Mouse (Mus musculus): ENCODE results near the gene 2210010C04Rik. TPM values are rescaled to one million over a fixed set of nuclear protein-coding genes. Genes with fewer than 3 reads are reported as not detected.

2210010C04Rik gene
- total and polyA plus RNA-seq, 3 experiments, result not detected

DNA sequence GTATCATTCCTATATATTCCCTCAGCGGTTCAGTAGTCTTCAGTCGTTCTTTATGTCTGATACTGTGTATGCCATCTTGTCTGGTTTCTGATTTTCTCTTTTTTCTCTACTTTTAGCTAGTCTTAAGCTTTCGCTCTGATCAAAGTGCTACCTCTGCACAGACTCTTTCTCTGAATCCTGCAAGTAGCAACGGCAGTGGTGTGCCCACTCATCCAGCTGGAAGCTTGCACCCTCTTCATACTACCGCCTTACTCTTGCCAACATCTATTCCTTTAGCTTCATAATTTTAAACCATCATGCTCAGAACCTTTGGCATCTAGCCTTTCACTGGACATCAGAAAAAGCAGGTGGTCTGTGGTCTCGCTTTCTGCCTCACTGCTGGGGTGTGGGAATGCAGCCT, 28.0 kb upstream of the 2210010C04Rik start:
- no peak for TF ChIP-seq NELFE (IDR thresholded peaks at IDR 0.05; ENCODE audit: low read depth, low read length)
- TF ChIP-seq BHLHE40 (IDR thresholded peaks at IDR 0.05; ENCODE audit: borderline replicate concordance, low read depth, low read length), result no peak
- TF ChIP-seq E2F4 (IDR thresholded peaks at IDR 0.05; ENCODE audit: borderline replicate concordance, low read depth, low read length), result no peak
- TF ChIP-seq RAD21 (IDR thresholded peaks at IDR 0.05; ENCODE audit: low read depth, low read length), result no peak
- no peak for TF ChIP-seq EP300 (IDR thresholded peaks at IDR 0.05; ENCODE audit: low read depth in 1 of 2, low read length in 2 of 2)
- no peak for TF ChIP-seq ELF1 (IDR thresholded peaks at IDR 0.05; ENCODE audit: low read depth, low read length)
- TF ChIP-seq KAT2A (conservative IDR thresholded peaks at IDR 0.05; ENCODE audit: low read depth, low read length), result no peak
- TF ChIP-seq MAFK (IDR thresholded peaks at IDR 0.05; ENCODE audit: borderline replicate concordance, low read depth, low read length), result no peak
- TF ChIP-seq JUND (IDR thresholded peaks at IDR 0.05; ENCODE audit: low read depth, low read length), result no peak
- no peak for TF ChIP-seq TCF12 (IDR thresholded peaks at IDR 0.05; ENCODE audit: low read depth, low read length)
- TF ChIP-seq RCOR1 (IDR thresholded peaks at IDR 0.05; ENCODE audit: low read depth, low read length), result no peak
- no peak for TF ChIP-seq POLR2A (IDR thresholded peaks at IDR 0.05; ENCODE audit: control insufficient read depth in 1 of 2, insufficient read depth in 1 of 2, low read depth in 1 of 2, low read length in 2 of 2, poor library complexity in 1 of 2)
- TF ChIP-seq TAL1 (IDR thresholded peaks at IDR 0.05; ENCODE audit: low read length), result no peak
- H3K27ac ChIP-seq (ENCODE audit: control insufficient read depth, low read depth, low read length), result no peak overlapping the region
- no peak overlapping the region for H3K4me3 ChIP-seq (ENCODE audit: control insufficient read depth in 1 of 2, insufficient read depth in 1 of 2, low read depth in 2 of 2, low read length in 2 of 2)
- no peaks in the 10 kb centered on the region for H3K27me3 ChIP-seq (ENCODE audit: control insufficient read depth in 1 of 2, insufficient read depth in 2 of 2, low read length in 2 of 2)
- no peaks in the 10 kb centered on the region for H3K79me2 ChIP-seq (ENCODE audit: control insufficient read depth, insufficient read depth, low read length, poor library complexity)
- no peak for DNase-seq (ENCODE audit: low read depth, low spot score)
- H3K9me3 ChIP-seq (replicated peaks; ENCODE audit: insufficient read depth, low read length), result no peaks in the 10 kb centered on the region
- no peak overlapping the region for H3K9ac ChIP-seq (ENCODE audit: control insufficient read depth, low read depth, low read length, poor library complexity, severe bottlenecking)
- H3K4me1 ChIP-seq (ENCODE audit: control insufficient read depth in 1 of 2, insufficient read depth in 2 of 2, low read length in 2 of 2), result no peaks in the 10 kb centered on the region
- no peaks in the 10 kb centered on the region for H3K36me3 ChIP-seq (ENCODE audit: control insufficient read depth in 1 of 2, insufficient read depth in 2 of 2, low read length in 2 of 2)

DNA sequence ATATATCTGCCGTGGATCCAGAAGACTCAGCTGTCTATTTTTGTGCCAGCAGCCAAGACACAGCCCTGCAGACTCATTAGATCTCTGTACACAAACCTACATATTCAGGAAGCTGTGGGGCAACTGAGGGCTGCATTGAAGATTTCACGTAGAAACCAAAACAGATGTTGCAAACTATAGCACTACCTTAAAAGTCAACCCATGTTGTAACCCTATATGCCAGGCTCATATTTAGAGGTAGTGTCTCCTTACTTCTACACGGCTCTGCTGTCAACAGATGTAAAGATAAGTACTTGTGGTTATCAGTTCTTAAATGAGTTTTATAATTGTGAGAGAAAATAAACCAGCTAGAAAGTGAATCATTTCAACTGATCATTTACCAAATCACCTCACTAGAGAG, 27.4 kb upstream of the 2210010C04Rik start:
- DNase-seq (ENCODE audit: low read depth, low spot score), result no peak
- Histone ChIP-seq H3K4me1 (ENCODE audit: control insufficient read depth in 1 of 2, insufficient read depth in 2 of 2, low read length in 2 of 2) (no peaks in the 10 kb centered on the region), H3K79me2 (ENCODE audit: control insufficient read depth, insufficient read depth, low read length, poor library complexity) (no peaks in the 10 kb centered on the region), H3K27ac (ENCODE audit: control insufficient read depth, low read depth, low read length) (no peak overlapping the region), H3K9me3 (replicated peaks; ENCODE audit: insufficient read depth, low read length) (no peaks in the 10 kb centered on the region), H3K4me3 (ENCODE audit: control insufficient read depth in 1 of 2, insufficient read depth in 1 of 2, low read depth in 2 of 2, low read length in 2 of 2) (no peak overlapping the region), H3K27me3 (ENCODE audit: control insufficient read depth in 1 of 2, insufficient read depth in 2 of 2, low read length in 2 of 2) (no peaks in the 10 kb centered on the region), H3K9ac (ENCODE audit: control insufficient read depth, low read depth, low read length, poor library complexity, severe bottlenecking) (no peak overlapping the region), H3K36me3 (ENCODE audit: control insufficient read depth in 1 of 2, insufficient read depth in 2 of 2, low read length in 2 of 2) (no peaks in the 10 kb centered on the region)
- no peak for TF ChIP-seq MYC (IDR thresholded peaks at IDR 0.05; ENCODE audit: low read depth, low read length)
- no peak for TF ChIP-seq ZC3H11A (IDR thresholded peaks at IDR 0.05; ENCODE audit: low read depth, low read length)
- TF ChIP-seq MEF2A (IDR thresholded peaks at IDR 0.05; ENCODE audit: extremely low read depth, insufficient replicate concordance, low read depth, low read length, poor library complexity, severe bottlenecking), result no peak
- TF ChIP-seq JUND (IDR thresholded peaks at IDR 0.05; ENCODE audit: low read depth, low read length), result no peak
- no peak for TF ChIP-seq POLR2AphosphoS2 (IDR thresholded peaks at IDR 0.05; ENCODE audit: low read length)
- no peak for TF ChIP-seq CTCF (IDR thresholded peaks at IDR 0.05 in 2 of 3, conservative IDR thresholded peaks at IDR 0.05 in 1 of 3; ENCODE audit: control insufficient read depth in 1 of 3, insufficient read depth in 1 of 3, low read depth in 2 of 3, low read length in 3 of 3, poor library complexity in 1 of 3, severe bottlenecking in 1 of 3)
- no peak for TF ChIP-seq SMC3 (IDR thresholded peaks at IDR 0.05; ENCODE audit: low read depth, low read length)
- TF ChIP-seq MXI1 (IDR thresholded peaks at IDR 0.05; ENCODE audit: low read depth, low read length), result no peak
- TF ChIP-seq CHD1 (IDR thresholded peaks at IDR 0.05; ENCODE audit: low read depth, low read length), result no peak
- TF ChIP-seq MYB (IDR thresholded peaks at IDR 0.05; ENCODE audit: low read depth, low read length), result no peak
- TF ChIP-seq POLR2A (IDR thresholded peaks at IDR 0.05; ENCODE audit: control insufficient read depth in 1 of 2, insufficient read depth in 1 of 2, low read depth in 1 of 2, low read length in 2 of 2, poor library complexity in 1 of 2), result no peak
- TF ChIP-seq CHD2 (IDR thresholded peaks at IDR 0.05; ENCODE audit: low read length), result no peak
- TF ChIP-seq EP300 (IDR thresholded peaks at IDR 0.05; ENCODE audit: low read depth in 1 of 2, low read length in 2 of 2), result no peak
- no peak for TF ChIP-seq ZNF384 (IDR thresholded peaks at IDR 0.05; ENCODE audit: low read depth, low read length)
- TF ChIP-seq ETS1 (IDR thresholded peaks at IDR 0.05; ENCODE audit: low read depth, low read length), result no peak
- TF ChIP-seq USF1 (IDR thresholded peaks at IDR 0.05; ENCODE audit: low read depth, low read length), result no peak
- no peak for TF ChIP-seq TCF12 (IDR thresholded peaks at IDR 0.05; ENCODE audit: low read depth, low read length)
- TF ChIP-seq E2F4 (IDR thresholded peaks at IDR 0.05; ENCODE audit: borderline replicate concordance, low read depth, low read length), result no peak
